8 mouse cellular contexts compared by ENCODE assay signal in genomic region chr7:28973025-28973424, GRCm38 (mm10). TPM values are rescaled to one million over a fixed set of nuclear protein-coding genes. Genes with fewer than 3 reads are reported as not detected.
DNase-seq lines count a peak whose midpoint lies in the region; ATAC-seq and TF ChIP-seq lines count a peak whose summit lies in the region.
"Had no signal": no experiment of that assay in that cellular context is flagged by ENCODE, and none has a peak within 500 bp of the region (broad histone marks: within the 10 kb centered on the region; RNA-seq: fewer than 3 reads in every experiment).

No protein-coding gene starts in this region.

- H3K4me1 ChIP-seq in heart, adult 2 months (ENCODE audit: control insufficient read depth, insufficient read depth, low read length) = peaks cover 7% of the 10 kb centered on the region
- 0 out of 4 replicates have a peak, but pooled peaks cover 0 to 5% of the 10 kb centered on the region in 2 experiments for H3K4me1 ChIP-seq in liver, embryonic 14.5 days (replicated peaks; ENCODE audit: control insufficient read depth in 2 of 2, insufficient read depth in 2 of 2, low read length in 1 of 2)
- peaks cover 4% of the 10 kb centered on the region; the same call in 1 of the 2 replicates for H3K4me1 ChIP-seq in liver, embryonic 11.5 days (replicated peaks; ENCODE audit: control insufficient read depth, insufficient read depth, low read length)
- H3K4me1 ChIP-seq in small intestine, adult 2 months (ENCODE audit: control insufficient read depth, insufficient read depth, insufficient read length, low read length) = peaks cover 32% of the 10 kb centered on the region

- H3K4me2 ChIP-seq in liver, embryonic 14.5 days (ENCODE audit: low read depth) = no peak overlapping the region
- H3K4me2 ChIP-seq in liver, embryonic 11.5 days = no peak overlapping the region
- H3K4me2 ChIP-seq: lung, embryonic 15.5 days had no signal

- H3K9me3 ChIP-seq in liver, embryonic 14.5 days (ENCODE audit: control insufficient read depth, low read length) = no peaks in the 10 kb centered on the region
- no peaks in the 10 kb centered on the region for H3K9me3 ChIP-seq in liver, embryonic 11.5 days (ENCODE audit: control insufficient read depth, low read length)
- H3K9me3 ChIP-seq: lung, embryonic 15.5 days had no signal

- peak; percentile 42 for TF ChIP-seq CTCF in heart, adult 2 months (IDR thresholded peaks at IDR 0.05)
- TF ChIP-seq CTCF in liver, embryonic 14.5 days (IDR thresholded peaks at IDR 0.05; ENCODE audit: low read depth) = peak; percentile 18; the same call in 1 of the 2 replicates
- 0 out of 2 replicates have a peak, but pooled peaks have one; percentile 5 for TF ChIP-seq CTCF in small intestine, adult 2 months (IDR thresholded peaks at IDR 0.05; ENCODE audit: extremely low read depth, insufficient read length, insufficient replicate concordance, low read depth, low read length)

- no peaks in the 10 kb centered on the region for H3K27me3 ChIP-seq in heart, adult 2 months (ENCODE audit: control insufficient read depth, insufficient read depth, low read length)
- H3K27me3 ChIP-seq in liver, embryonic 14.5 days (ENCODE audit: control insufficient read depth, insufficient read depth, low read length) = no peaks in the 10 kb centered on the region
- H3K27me3 ChIP-seq in liver, embryonic 11.5 days (replicated peaks; ENCODE audit: control insufficient read depth, insufficient read depth, low read length) = no peaks in the 10 kb centered on the region
- no peaks in the 10 kb centered on the region for H3K27me3 ChIP-seq in small intestine, adult 2 months (ENCODE audit: control insufficient read depth, insufficient read depth, low read length)
- H3K27me3 ChIP-seq: lung, embryonic 15.5 days had no signal

- no peak for TF ChIP-seq EP300 in heart, adult 2 months (IDR thresholded peaks at IDR 0.05; ENCODE audit: insufficient read depth, low read depth, low read length)
- no peak for TF ChIP-seq EP300 in liver, embryonic 14.5 days (IDR thresholded peaks at IDR 0.05; ENCODE audit: low read depth)

- no peaks in the 10 kb centered on the region for H3K79me2 ChIP-seq in heart, adult 2 months (replicated peaks; ENCODE audit: control insufficient read depth, insufficient read depth, low read length)

- no peak overlapping the region for H3K4me3 ChIP-seq in heart, adult 2 months
- no peak overlapping the region for H3K4me3 ChIP-seq in liver, embryonic 14.5 days (ENCODE audit: insufficient read depth in 1 of 2, low read depth in 2 of 2, low read length in 2 of 2)
- H3K4me3 ChIP-seq in liver, embryonic 11.5 days (ENCODE audit: low read depth, low read length) = no peak overlapping the region
- H3K4me3 ChIP-seq in small intestine, adult 2 months (ENCODE audit: low read depth, low read length) = no peak overlapping the region
- H3K4me3 ChIP-seq: lung, embryonic 15.5 days had no signal

- no peak for DNase-seq in heart, adult 2 months
- no peak for DNase-seq in heart, adult 8-10 months (ENCODE audit: low spot score)
- DNase-seq in liver, embryonic 14.5 days (ENCODE audit: low read depth in 3 of 3, low spot score in 3 of 3) = no peak
- DNase-seq in liver, embryonic 11.5 days (ENCODE audit: low spot score) = no peak
- DNase-seq in R1 (ENCODE audit: low read depth, low spot score) = peak; percentile 79
- DNase-seq in right cerebral cortex, postnatal 14 days = no peak

- ATAC-seq in liver, embryonic 14.5 days (ENCODE audit: insufficient read depth) = no peak
- no peak for ATAC-seq in liver, embryonic 11.5 days (replicated peaks; ENCODE audit: low FRiP score)

- H3K36me3 ChIP-seq in heart, adult 2 months (ENCODE audit: control insufficient read depth, insufficient read depth, low read length) = no peaks in the 10 kb centered on the region
- peaks cover 48% of the 10 kb centered on the region for H3K36me3 ChIP-seq in liver, embryonic 14.5 days (replicated peaks; ENCODE audit: control insufficient read depth, insufficient read depth, low read depth)
- H3K36me3 ChIP-seq in liver, embryonic 11.5 days (ENCODE audit: control insufficient read depth, insufficient read depth, low read length) = peaks cover 47% of the 10 kb centered on the region
- H3K36me3 ChIP-seq in small intestine, adult 2 months (ENCODE audit: control insufficient read depth, insufficient read depth, low read length) = peaks cover 28% of the 10 kb centered on the region

- H3K9ac ChIP-seq in heart, adult 2 months (ENCODE audit: low read depth, low read length) = no peak overlapping the region
- no peak overlapping the region for H3K9ac ChIP-seq in liver, embryonic 14.5 days (replicated peaks)
- no peak overlapping the region for H3K9ac ChIP-seq in liver, embryonic 11.5 days (ENCODE audit: low read depth, low read length)
- H3K9ac ChIP-seq: lung, embryonic 15.5 days had no signal

- intact Hi-C loops in heart, adult 2 months (cut with DNase I) = loop anchor here (2.0 to 5.0 kb wide), 3 partner anchors 36 to 196 kb away; no protein-coding TSS in a partner anchor

- no peak overlapping the region; the same call in 1 of the 2 replicates for H3K27ac ChIP-seq in heart, adult 2 months
- no peak overlapping the region for H3K27ac ChIP-seq in liver, embryonic 14.5 days
- H3K27ac ChIP-seq in liver, embryonic 11.5 days (ENCODE audit: low read depth, low read length) = no peak overlapping the region
- no peak overlapping the region for H3K27ac ChIP-seq in small intestine, adult 2 months (ENCODE audit: insufficient read depth, low read depth, low read length)

- TF ChIP-seq POLR2A in heart, adult 2 months (IDR thresholded peaks at IDR 0.05; ENCODE audit: insufficient read depth, low read depth, low read length) = no peak
- no peak for TF ChIP-seq POLR2A in small intestine, adult 2 months (IDR thresholded peaks at IDR 0.05; ENCODE audit: low read depth, low read length)

- WGBS in heart, adult 2 months = 77% methylated on average over 8 of the region's 8 CpGs
- WGBS in liver, embryonic 14.5 days (ENCODE audit: insufficient replicate concordance) = 76% methylated on average over 8 of the region's 8 CpGs
- WGBS in liver, embryonic 11.5 days = 83% methylated on average over 8 of the region's 8 CpGs
- 78% methylated on average over 8 of the region's 8 CpGs for WGBS in small intestine, adult 2 months

RNA-seq across cellular contexts. Expression of gene Eif3k, which starts 8.6 kb away (rescaled TPM):
- total RNA-seq in heart, adult 2 months (2021) = 100 to 1,000 TPM; 156 to 177 TPM
- 221 and 283 TPM in 2 replicates for polyA plus RNA-seq in heart, adult 2 months (2012; rRNA removed)
- total RNA-seq in heart, adult 8-10 months (2022) = 100 to 1,000 TPM; 152 to 167 (median 158) TPM
- 281 and 283 TPM in 2 replicates for polyA plus RNA-seq in liver, embryonic 14.5 days (2012; rRNA removed)
- polyA plus RNA-seq in liver, embryonic 14.5 days (2014; fragmentation: Nextera tagmentation; extraction: Ambion mirVana) = 283 and 288 TPM in 2 replicates
- 421 and 425 TPM in 2 replicates for polyA plus RNA-seq in liver, embryonic 11.5 days (2014; fragmentation: Nextera tagmentation; extraction: Ambion mirVana)
- polyA plus RNA-seq in small intestine, adult 2 months (2012; rRNA removed) = 135 and 169 TPM in 2 replicates

RNA-seq across cellular contexts. Expression of gene Map4k1, which starts 8.8 kb away (rescaled TPM):
- total RNA-seq in heart, adult 2 months (2021) = 1 to 10 TPM in 1 of 2 experiments, under 1 TPM in 1; 0.91 to 1.1 TPM
- polyA plus RNA-seq in heart, adult 2 months (2012; rRNA removed) = 2.7 and 3.4 TPM in 2 replicates
- total RNA-seq in heart, adult 8-10 months (2022) = 1 to 10 TPM in 1 of 4 experiments, under 1 TPM in 3; 0.50 to 1.1 (median 0.74) TPM
- polyA plus RNA-seq in liver, embryonic 14.5 days (2012; rRNA removed) = 16.7 and 17.3 TPM in 2 replicates
- polyA plus RNA-seq in liver, embryonic 14.5 days (2014; fragmentation: Nextera tagmentation; extraction: Ambion mirVana) = 24.9 and 27.4 TPM in 2 replicates
- 50.7 and 53.2 TPM in 2 replicates for polyA plus RNA-seq in liver, embryonic 11.5 days (2014; fragmentation: Nextera tagmentation; extraction: Ambion mirVana)
- 11.1 and 21.3 TPM in 2 replicates for polyA plus RNA-seq in small intestine, adult 2 months (2012; rRNA removed)

RNA-seq across cellular contexts. Expression of gene Actn4, which starts 10.9 kb away (rescaled TPM):
- 10 to 100 TPM; 66.1 to 85.7 TPM for total RNA-seq in heart, adult 2 months (2021)
- polyA plus RNA-seq in heart, adult 2 months (2012; rRNA removed) = 123 and 132 TPM in 2 replicates
- total RNA-seq in heart, adult 8-10 months (2022) = 10 to 100 TPM; 57.8 to 82.0 (median 75.8) TPM
- 80.4 and 86.2 TPM in 2 replicates for polyA plus RNA-seq in liver, embryonic 14.5 days (2012; rRNA removed)
- 94.5 and 105 TPM in 2 replicates for polyA plus RNA-seq in liver, embryonic 14.5 days (2014; fragmentation: Nextera tagmentation; extraction: Ambion mirVana)
- polyA plus RNA-seq in liver, embryonic 11.5 days (2014; fragmentation: Nextera tagmentation; extraction: Ambion mirVana) = 191 and 209 TPM in 2 replicates
- polyA plus RNA-seq in small intestine, adult 2 months (2012; rRNA removed) = 506 and 1,069 TPM in 2 replicates
